Mouse (Mus musculus) c-Kit-positive CD71-positive TER-119-negative erythroid progenitor cells, embryonic 14.5 days (primary cell): ENCODE measurements around the gene Kif3c.
A peak's percentile ranks its signal among the peaks of the same experiment; 100 is the strongest.

Experiments used
- DNase-seq: peaks from one replicate; pipeline ENCODE4 v3.0.0-alpha.2; 2013; ENCODE audit warnings: low read depth

Kif3c gene

DNA sequence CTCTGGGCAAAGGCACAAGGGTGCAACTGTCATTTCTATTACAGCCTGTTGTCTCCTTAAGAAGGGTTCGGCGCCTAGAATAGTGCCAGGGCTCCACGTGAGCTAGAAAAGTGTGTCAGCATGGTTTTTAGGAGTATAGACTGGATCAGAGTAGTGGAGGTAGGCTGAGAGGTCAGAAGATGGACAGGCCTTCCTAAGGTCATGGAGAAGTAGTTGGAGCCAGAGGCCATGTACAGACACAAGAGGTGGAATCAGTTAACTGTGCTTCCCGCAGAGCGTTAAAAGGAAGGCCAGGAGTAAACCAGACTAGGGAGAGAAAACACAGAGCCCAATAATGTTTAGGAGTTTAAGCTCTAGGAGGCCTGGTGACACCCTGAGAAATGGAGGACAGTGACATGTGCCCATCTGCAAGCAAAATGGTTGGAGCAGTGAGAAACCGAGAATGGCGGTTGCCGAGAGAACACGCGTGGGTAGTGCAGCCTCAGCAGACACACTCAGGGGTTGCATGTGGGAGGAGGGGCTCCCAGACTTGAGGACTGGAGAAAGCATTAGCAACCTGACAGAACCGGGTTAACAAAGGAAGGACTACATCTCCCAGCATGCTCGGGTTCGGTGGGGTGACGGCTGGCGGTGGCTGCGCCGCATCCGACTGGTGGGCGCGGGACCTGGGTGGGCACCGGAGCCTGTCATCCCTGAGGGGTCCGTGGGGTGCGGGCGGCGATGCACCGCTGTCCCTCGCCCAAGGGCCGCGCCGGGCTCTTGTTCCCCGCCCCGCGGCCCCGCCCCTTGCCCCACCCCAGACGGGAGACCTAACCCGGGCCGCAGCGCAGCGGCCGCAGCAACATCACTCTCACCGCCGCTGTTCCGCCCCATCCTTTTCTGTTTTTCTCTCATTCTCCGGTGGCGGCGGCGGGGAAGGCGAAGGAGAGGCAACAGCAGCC lies at the start of gene Kif3c:
Gene Kif3c, plus strand, starts transcription at position 625 of the 941 bp plus-strand sequence.
- no peak for DNase-seq

DNA sequence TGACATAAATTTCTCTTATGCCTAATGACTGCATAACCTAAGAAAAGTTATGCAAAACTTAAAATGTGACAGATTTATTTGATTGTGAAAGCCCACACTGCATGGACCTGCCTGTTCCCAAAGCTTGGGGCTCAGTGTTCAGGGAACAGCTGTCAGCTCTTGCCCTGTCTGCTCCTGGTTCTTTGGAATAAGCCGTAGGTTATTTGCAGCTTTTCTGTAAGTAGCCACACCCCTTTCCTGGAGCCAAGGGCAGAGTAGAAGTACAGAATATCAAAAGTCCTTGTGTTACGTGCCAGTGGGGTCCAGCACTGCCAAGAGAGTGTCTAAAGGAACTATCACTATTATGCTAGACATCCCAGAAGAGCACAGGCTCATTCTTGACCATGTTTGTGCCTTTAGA lies 48.8 kb upstream of the Kif3c start:
- DNase-seq: no peak

DNA sequence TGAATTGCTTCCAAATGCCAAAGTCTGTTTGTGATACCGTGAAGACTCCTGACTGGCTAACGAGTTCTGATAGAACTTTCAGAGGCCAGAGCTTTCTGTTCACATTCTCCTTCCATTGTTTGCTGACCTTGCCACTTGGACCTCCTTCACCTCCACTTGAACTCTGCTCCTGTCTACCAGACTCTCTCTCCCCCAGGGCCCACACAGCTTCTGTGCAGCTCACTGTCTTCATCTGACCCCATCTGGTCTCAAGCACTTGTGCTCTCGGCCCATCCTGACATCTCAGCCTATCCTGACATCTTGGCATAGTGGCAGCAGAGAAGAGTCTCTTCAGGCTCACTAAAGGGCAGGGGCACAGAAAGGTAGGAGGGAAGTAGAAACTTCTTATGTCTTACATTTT lies 48.0 kb upstream of the Kif3c start:
- no peak for DNase-seq

DNA sequence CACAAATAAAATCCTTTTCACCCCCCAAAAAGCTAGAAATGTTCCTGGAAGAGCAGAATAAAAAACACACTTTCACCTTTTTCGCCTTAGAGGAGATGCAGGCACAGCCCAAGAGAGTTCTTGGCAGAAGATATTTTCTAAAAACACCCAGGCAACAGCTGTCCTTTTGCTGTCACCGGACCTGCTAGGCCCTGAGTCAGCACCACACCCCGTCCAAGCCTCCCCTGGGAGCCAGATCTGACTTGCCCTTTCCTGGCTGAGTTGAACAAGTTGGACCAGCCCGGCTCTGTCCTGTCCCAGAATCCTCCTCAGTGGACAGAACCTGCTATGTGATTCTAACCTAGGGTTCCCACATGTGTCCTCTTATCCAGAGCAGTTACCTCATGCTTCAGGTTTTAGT lies 45.6 kb upstream of the Kif3c start:
- no peak for DNase-seq

DNA sequence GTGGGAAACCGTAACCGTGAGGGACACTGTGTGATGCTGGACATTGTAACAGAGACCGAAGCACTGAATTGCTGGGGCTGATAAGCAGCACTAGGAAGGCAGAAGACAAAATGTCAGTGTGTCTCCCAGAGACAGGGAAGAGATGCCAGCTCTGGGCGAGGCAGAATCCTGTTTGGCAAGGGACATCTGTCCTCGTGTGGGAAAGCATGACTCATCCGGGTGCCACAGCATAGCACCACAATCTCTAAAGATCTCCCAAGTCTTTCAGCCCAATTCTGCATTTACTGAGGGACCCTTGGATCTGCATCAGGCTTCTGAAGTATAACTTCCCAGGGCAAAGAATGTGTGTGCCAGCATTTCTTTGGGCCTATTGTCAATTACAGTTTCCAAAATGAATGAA lies 41.7 kb upstream of the Kif3c start:
- DNase-seq: no peak

DNA sequence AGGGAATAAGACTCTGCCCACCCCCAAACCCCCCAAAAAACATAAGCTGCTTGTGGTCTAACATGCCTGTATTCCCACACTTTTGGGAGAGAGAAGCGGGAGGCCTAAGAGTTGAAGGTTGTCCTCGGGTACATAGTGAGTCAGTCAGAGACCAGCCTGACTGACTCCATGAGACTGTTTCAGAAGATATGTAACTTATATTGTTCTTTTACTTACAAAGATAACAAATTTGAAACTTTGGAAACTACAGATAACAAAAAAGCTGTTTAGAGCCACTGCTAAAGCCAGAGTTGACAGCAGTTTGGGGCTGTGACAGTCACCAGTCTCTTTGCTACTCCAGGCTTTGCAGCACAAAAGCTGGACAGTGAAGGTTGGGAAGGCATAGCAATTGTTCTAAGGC lies 39.7 kb upstream of the Kif3c start:
- no peak for DNase-seq

DNA sequence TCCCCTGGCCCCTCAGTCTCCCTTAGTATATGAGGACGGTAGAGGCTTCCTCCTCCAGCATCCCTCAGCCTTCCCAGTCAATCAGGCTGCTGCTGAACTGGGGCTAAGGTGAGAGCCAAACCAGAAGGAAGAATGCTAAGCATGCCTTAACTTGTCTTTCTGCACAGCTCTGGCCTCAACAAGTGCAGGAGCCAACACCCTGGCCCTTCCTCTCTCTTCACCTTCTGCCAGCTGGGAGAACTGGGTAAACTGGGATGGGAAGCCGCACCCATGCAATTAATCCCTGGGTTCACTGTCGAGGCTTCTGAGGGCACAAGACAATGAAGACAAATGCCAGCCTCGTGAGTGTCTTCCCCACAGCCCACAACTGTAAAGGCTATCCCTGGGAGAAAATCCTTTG lies 35.3 kb upstream of the Kif3c start:
- DNase-seq: no peak

DNA sequence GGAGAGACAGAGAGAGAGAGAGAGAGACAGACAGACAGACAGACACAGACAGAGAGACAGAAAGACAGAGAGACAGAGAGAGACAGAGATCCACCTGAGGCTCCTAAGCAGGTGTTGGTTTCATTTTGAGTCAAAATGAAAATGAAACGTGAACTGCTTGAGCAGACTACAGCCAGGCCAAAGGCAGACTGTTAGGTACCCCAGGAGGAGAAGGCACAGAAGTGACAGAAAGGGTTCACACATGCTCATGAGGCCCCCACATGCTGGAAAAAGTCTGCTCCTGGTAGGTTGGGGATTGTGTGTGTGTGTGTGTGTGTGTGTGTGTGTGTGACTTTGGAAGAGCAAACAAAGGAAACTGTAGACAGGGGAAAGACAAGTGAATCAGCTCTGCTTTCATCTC lies 26.0 kb upstream of the Kif3c start:
- no peak for DNase-seq

DNA sequence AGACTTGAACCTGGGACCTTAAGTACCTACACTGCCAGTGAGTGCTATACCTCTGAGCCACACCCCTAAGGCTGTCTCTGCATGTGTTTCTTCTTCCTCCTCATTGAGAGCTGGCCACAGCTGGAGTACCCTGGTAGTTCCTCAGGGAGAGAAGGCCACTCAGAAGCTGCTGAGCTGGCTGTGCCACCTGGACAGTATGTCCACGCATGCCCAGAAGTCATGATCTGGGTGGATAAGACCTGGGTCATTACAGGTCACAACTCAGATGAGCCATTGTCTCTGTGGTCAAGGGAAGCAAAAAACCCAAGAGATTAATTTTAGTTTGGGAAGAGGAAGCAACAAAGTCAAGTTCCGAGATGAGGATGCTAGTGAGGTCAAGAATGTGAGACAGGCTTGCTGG lies 20.8 kb upstream of the Kif3c start:
- no peak for DNase-seq

DNA sequence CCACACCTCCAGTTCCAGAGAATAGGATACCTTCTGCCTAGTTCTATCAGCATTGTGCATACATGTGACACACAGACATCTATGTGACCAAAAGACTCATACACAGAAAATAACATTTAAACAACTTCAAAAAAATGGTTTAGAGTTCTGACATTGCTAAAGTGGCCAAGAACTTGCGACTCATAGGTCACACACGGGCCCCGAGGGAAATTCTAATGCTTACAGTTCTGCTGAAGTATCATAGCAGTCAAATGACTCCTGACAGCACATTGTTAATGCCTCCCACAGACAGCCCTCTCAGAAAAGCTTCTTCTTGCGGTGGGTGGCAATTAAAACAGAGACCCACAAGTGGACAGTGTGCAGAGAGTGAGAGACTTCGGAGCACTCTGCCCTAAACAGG lies 19.9 kb upstream of the Kif3c start:
- DNase-seq: no peak

DNA sequence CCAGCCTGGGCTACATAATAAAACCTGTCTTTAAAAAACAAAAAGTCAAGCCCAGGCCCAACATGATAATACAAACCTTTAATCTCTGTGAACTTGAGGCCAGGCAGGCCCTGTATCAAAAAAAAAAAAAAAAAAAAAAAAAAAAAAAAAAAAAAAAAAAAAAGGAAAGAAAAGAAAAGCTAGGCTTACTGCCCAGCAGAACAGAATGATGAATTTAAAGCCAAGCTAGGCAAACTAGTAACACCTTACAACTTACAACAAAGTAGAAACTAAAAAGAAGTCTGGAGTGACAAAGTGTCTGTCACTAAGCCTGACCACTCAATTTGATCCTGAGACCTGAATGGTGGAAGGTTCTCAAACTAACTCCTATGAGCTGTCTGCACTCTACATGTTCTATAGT lies 17.2 kb upstream of the Kif3c start:
- no peak for DNase-seq

DNA sequence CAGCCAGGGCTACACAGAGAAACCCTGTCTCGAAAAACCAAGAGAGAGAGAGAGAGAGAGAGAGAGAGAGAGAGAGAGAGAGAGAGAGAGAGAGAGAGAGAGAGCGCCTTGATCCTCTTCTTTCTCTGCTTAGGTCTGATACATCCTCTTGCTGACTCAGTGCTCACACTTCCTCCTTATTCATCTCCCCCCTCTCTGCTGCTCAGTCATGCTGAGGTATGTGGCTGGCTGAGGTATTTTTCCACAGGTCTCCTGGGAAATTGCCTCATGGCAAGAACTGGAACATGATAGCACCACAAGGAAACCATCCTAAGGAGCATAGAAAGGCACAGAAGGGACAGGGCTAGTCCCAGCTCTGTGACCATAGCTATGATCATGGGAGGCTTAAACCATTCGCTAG lies 15.5 kb upstream of the Kif3c start:
- no peak for DNase-seq

DNA sequence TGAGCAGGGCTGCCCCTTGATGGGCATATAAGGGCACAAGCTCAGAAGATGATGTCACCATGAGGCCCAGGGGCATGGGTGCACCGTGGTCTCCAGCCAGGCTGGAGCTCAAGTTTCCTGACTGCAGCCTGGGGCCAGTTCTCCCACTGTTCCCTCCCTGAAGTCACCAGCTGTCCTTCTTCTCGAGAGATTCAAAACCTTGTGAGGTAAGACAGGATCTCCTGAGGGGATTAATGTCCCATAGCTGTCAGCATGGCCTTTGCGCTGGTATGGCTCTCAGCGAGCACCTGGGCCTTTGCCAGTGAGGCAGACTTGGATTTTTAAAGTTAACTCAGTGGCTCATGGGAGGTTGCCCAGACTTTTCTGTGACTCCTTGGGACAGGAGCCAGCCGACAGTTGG lies 14.8 kb upstream of the Kif3c start:
- DNase-seq: no peak

DNA sequence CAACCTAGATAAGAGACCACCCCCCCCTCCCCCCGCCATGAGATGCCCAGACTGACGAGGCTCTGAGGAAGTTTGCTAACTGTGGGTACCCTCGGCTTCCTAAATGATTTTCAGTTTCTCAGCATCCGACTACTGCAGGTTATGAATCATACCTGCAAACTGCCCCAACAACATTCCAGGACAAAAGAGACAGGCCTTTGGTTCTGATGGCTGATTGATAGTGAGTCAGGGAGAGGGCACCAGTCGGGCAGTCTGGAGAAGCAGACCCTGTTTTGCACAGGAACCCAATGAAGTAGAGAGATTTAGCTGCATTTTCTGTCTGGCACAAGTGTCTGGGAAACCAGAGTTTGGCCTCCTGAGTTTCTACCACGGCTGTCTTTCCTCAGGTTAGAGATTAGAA lies 12.7 kb upstream of the Kif3c start:
- DNase-seq: no peak

DNA sequence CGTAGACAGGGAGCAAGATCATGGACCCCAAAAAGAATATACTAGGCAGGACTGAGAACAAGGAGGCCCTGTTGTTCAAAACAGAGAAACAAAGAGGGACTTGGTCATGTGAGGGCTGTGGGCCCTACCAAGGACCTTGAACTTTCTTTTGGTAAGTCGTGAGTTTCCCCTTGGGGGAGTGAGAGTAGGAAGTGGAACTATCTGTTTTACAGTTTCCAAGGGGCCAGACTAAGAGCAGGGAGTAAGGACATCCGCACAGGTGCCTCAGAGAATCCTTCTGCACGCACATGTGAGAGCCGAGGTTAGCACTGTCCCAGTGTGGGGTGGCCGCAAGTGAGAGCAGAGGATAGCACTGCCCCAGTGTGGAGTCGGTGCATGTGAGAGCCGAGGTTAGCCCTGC lies 9.9 kb upstream of the Kif3c start:
- DNase-seq: no peak

DNA sequence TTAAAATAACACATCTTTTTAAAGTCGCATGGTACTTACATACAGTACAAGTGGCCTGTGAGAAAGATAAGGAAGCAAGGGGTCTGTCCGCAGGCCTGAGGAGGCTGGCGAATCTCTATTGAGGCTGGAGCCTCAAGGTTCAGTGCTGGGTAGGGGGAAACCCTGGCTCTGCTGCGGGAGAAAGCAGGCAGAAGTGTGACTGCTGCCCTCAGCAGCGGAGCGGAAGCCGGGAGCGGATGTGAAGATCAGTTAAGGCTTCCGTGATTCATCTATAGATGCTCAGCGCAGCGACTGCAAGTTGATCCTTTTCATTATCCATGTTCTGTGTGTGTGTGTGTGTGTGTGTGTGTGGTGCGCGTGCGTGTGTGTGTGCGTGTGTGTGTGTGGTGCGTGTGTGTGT lies 8.1 kb upstream of the Kif3c start:
- no peak for DNase-seq

DNA sequence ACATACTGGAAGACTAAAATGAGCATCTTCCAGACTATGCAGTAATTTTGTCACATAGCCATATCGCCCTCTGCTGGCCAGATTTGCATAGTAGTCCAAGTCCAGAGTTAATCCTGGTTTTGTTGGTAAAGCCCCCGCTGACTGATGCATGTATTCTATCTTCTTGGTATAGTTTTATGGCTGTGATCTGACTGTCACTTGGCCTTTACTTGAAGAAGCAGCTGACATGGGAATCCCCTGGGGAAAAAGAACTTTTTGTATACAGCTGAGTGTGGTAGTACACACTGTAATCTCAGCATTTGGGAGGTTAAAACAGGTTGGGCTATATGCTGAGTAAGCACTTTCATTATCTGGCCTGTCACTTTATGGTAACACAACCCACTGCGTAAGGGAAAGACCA lies 5.6 kb upstream of the Kif3c start:
- DNase-seq: peak; percentile 65

DNA sequence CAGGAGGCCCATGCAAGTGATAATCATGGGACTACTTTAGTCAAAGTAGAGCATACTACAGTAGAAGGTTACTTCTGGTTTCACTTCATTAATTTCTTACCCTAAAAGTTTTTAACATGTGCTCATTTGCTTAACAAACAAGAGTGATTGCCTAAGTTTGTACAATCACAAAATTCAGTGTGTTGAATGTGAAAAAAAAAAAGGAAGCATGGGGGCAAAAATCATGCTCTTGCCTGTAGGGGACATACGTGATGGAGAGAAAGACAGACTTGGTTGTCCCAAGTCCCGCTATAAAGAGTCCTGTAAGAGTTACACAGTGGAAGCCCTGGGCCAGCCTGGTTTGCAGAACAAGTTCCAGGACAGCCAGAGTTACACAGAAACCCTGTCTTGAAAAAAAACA lies 4.9 kb upstream of the Kif3c start:
- DNase-seq: no peak

DNA sequence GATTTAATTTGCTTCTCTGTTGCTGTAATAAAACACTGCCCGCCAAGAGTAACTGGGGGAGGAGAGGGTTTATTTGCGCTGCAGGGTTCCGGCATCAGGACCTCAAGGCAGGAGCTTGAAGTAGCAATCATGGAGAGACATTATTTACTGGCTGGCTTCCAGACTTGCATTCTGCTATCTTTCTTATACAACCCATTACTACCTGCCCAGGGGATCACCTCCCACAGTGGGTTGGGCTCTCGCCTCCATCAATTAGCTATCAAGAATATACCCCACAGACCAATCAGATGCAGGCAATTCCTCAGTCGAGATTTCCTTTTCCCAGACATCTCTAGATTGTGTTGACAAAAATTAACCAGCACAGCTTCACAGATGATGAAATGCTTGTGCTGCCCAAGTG lies 856 bp upstream of the Kif3c start:
- no peak for DNase-seq

DNA sequence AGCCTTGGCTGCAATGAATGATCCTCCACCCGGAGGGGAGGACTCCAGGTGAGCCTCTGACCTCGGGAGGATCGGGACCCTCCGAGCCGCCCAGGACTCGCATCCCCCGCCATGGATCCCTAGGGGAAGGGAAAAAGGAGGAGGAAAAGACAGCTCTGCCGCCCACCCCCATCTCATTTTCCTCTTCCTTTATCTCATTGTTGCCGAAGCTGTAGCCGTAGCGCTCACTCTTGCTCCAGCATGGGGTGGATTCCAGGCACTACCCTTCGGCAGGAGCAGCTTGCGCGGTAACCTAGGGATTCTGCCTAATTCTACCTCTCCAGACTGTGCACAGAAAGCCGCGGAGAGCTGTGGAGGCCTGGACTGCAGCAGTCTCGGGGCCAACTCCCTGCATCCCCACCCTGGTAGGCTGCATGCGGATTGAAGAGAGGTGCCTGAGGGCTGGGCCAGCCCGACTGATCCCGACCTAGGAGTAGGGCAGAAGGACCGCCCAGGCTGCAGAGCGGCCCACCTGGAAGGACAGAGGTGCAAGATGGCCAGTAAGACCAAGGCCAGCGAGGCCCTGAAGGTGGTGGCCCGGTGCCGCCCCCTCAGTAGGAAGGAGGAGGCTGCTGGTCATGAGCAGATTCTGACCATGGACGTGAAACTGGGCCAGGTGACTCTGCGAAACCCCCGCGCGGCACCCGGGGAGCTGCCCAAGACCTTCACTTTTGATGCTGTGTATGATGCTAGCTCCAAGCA lies 687 bp downstream of the Kif3c start:
- DNase-seq: no peak

DNA sequence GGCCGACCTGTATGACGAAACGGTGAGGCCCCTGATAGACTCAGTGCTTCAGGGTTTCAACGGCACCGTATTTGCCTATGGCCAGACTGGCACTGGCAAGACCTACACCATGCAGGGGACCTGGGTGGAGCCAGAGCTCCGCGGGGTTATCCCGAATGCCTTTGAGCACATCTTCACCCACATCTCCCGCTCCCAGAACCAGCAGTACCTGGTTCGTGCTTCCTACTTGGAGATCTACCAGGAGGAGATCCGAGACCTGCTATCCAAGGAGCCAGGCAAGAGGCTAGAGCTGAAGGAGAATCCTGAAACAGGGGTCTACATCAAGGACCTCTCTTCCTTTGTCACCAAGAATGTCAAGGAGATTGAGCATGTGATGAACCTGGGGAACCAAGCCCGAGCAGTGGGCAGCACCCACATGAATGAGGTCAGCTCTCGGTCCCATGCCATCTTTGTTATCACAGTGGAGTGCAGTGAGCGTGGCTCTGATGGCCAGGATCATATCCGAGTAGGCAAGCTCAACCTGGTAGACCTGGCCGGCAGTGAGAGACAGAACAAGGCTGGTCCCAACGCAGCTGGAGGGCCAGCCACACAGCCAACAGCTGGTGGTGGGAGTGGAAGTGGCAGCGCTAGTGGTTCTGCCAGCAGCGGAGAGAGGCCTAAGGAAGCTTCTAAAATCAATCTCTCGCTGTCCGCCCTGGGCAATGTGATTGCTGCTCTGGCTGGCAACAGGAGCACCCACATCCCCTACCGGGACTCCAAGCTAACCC lies 1.4 kb downstream of the Kif3c start:
- DNase-seq: no peak

DNA sequence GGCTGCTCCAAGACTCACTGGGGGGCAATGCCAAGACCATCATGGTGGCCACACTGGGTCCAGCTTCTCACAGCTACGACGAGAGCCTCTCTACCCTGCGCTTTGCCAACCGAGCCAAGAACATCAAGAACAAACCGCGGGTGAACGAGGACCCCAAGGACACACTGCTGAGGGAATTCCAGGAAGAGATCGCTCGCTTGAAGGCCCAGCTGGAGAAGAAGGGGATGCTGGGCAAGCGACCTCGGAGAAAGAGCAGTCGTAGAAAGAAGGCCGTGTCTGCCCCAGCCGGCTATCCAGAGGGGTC lies 2.0 kb downstream of the Kif3c start:
- DNase-seq: no peak

DNA sequence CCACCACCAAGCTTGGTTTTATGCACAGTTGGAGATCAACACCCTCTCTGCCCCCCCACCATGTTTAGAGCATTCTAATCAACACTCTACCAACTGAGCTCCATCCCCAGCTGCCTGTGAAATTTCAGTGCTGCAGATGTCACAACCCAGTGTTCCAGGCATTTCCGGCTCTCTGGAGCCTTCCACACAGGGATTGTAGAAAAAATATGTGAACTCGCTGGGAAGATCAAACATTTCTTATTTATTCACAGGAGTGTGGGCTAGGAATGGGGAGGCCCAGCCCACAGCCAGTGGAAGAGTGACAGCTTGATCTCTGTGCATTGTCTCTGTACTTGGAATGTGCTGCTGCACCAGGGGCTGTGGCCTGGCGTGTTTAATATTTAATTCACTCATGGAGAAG lies 3.8 kb downstream of the Kif3c start:
- DNase-seq: no peak
